Comparison of ENCODE assay signal across 10 mouse cellular contexts in the genomic region with DNA sequence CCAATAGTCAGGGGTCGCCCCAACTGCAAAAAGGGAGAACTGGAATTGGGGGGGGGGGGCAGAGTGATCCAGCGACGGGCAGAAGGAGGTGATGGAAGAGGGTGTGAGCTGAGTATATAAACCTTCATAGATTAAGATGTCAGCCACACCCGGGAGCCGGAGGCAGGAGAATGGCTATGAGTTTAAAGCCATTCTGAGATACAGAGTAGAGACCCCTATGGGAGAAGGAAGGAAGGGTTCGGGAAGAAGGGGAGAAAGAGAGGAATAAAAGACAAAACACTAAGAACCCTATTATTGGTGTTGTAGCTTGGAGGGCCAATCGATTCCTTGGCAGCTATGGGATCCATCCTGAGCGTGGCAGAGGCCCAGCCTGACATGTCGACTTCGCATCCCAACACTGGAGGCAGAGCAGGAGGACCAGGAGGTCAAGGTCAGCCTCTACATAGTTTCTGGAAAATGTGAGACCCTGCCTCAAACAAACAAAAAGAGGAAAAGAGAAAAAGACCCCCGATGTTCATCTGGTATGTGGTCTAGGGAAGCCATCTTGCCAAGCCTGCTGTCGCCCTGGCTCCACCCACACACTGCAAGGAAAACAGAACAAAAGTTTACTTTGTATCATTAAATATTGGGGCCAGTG. TPM values are rescaled to one million over a fixed set of nuclear protein-coding genes. Genes with fewer than 3 reads are reported as not detected.
DNase-seq lines count a peak whose midpoint lies in the region; ATAC-seq and TF ChIP-seq lines count a peak whose summit lies in the region.
"Had no signal": no experiment of that assay in that cellular context is flagged by ENCODE, and none has a peak within 500 bp of the region (broad histone marks: within the 10 kb centered on the region; RNA-seq: fewer than 3 reads in every experiment).

A gene (minus strand): TSS at position 24 of the 637 bp plus-strand sequence.

- no peak within 1 kb of the TSS for H3K27ac ChIP-seq in kidney, embryonic 15.5 days
- no peak within 1 kb of the TSS for H3K27ac ChIP-seq in embryonic facial prominence, embryonic 12.5 days
- H3K27ac ChIP-seq in intestine, embryonic 14.5 days (ENCODE audit: low read depth), result no peak within 1 kb of the TSS
- H3K27ac ChIP-seq in midbrain, embryonic 12.5 days (replicated peaks), result no peak within 1 kb of the TSS
- no peak within 1 kb of the TSS for H3K27ac ChIP-seq in kidney, adult 2 months (ENCODE audit: insufficient read depth, low read depth, low read length)

- peaks cover 52% of the 10 kb centered on the region for H3K27me3 ChIP-seq in kidney, embryonic 15.5 days
- H3K27me3 ChIP-seq in embryonic facial prominence, embryonic 12.5 days, result peaks cover 44% of the 10 kb centered on the region
- peaks cover 47% of the 10 kb centered on the region for H3K27me3 ChIP-seq in intestine, embryonic 14.5 days (replicated peaks; ENCODE audit: control insufficient read depth, insufficient read depth, low read length)
- H3K27me3 ChIP-seq in midbrain, embryonic 12.5 days, result peaks cover 54% of the 10 kb centered on the region
- H3K27me3 ChIP-seq in kidney, adult 2 months (replicated peaks; ENCODE audit: control insufficient read depth, insufficient read depth, low read length), result no peaks in the 10 kb centered on the region; the same call in 1 of the 2 replicates

- TF ChIP-seq POLR2A in kidney, adult 2 months (IDR thresholded peaks at IDR 0.05; ENCODE audit: low read depth, low read length), result no peak

- H3K9ac ChIP-seq in kidney, embryonic 15.5 days, result no peak within 1 kb of the TSS
- peak within 1 kb of the TSS; percentile 37 for H3K9ac ChIP-seq in embryonic facial prominence, embryonic 12.5 days
- no peak within 1 kb of the TSS for H3K9ac ChIP-seq in intestine, embryonic 14.5 days (ENCODE audit: low read length)
- H3K9ac ChIP-seq in midbrain, embryonic 12.5 days (replicated peaks), result peak within 1 kb of the TSS; percentile 68

- peaks cover 4% of the 10 kb centered on the region; the same call in 1 of the 2 replicates for H3K36me3 ChIP-seq in kidney, embryonic 15.5 days
- peaks cover 6% of the 10 kb centered on the region; the same call in 1 of the 2 replicates for H3K36me3 ChIP-seq in embryonic facial prominence, embryonic 12.5 days
- H3K36me3 ChIP-seq in intestine, embryonic 14.5 days (ENCODE audit: control insufficient read depth, insufficient read depth, low read length), result peaks cover 9% of the 10 kb centered on the region
- H3K36me3 ChIP-seq in midbrain, embryonic 12.5 days, result peaks cover 10% of the 10 kb centered on the region
- H3K36me3 ChIP-seq in kidney, adult 2 months (ENCODE audit: control insufficient read depth, insufficient read depth, low read length), result no peaks in the 10 kb centered on the region

- no peak for ATAC-seq in kidney, embryonic 15.5 days (replicated peaks; ENCODE audit: low FRiP score)
- no peak for ATAC-seq in embryonic facial prominence, embryonic 12.5 days (ENCODE audit: insufficient number of reproducible peaks, insufficient read depth, low FRiP score, low TSS enrichment)
- no peak for ATAC-seq in intestine, embryonic 14.5 days (replicated peaks; ENCODE audit: low FRiP score, low TSS enrichment, low read depth)
- no peak for ATAC-seq in midbrain, embryonic 12.5 days (ENCODE audit: low FRiP score, low read depth)
- ATAC-seq: Patski had no signal

- H3K4me1 ChIP-seq in kidney, embryonic 15.5 days, result peaks cover 10% of the 10 kb centered on the region
- peaks cover 5% of the 10 kb centered on the region; the same call in 1 of the 2 replicates for H3K4me1 ChIP-seq in embryonic facial prominence, embryonic 12.5 days
- H3K4me1 ChIP-seq in intestine, embryonic 14.5 days (replicated peaks; ENCODE audit: control insufficient read depth, insufficient read depth, low read length), result 0 out of 2 replicates have a peak, but pooled peaks cover 2% of the 10 kb centered on the region
- H3K4me1 ChIP-seq in midbrain, embryonic 12.5 days, result peaks cover 9% of the 10 kb centered on the region; the same call in 1 of the 2 replicates
- no peaks in the 10 kb centered on the region for H3K4me1 ChIP-seq in kidney, adult 2 months (ENCODE audit: control insufficient read depth, insufficient read depth, low read length)

- TF ChIP-seq CTCF in kidney, adult 2 months (conservative IDR thresholded peaks at IDR 0.05; ENCODE audit: insufficient read depth, insufficient read length, low read depth, low read length), result no peak

- 43% methylated on average over 12 of the region's 12 CpGs for WGBS in kidney, embryonic 15.5 days
- 49% methylated on average over 12 of the region's 12 CpGs for WGBS in embryonic facial prominence, embryonic 12.5 days
- WGBS in intestine, embryonic 14.5 days, result 48% methylated on average over 12 of the region's 12 CpGs
- 54% methylated on average over 12 of the region's 12 CpGs for WGBS in midbrain, embryonic 12.5 days
- WGBS in kidney, adult 2 months, result 49% methylated on average over 12 of the region's 12 CpGs

- DNase-seq in kidney, adult 8-10 months, result no peak
- no peak for DNase-seq in intestine, embryonic 14.5 days (ENCODE audit: low spot score)
- no peak for DNase-seq in MN1 (ENCODE audit: low spot score)
- no peak for DNase-seq in ovary, adult 18-20 months (ENCODE audit: low spot score)
- no peak for DNase-seq in kidney, adult 2 months

- H3K9me3 ChIP-seq in kidney, embryonic 15.5 days (replicated peaks), result no peaks in the 10 kb centered on the region
- no peaks in the 10 kb centered on the region for H3K9me3 ChIP-seq in embryonic facial prominence, embryonic 12.5 days
- no peaks in the 10 kb centered on the region for H3K9me3 ChIP-seq in intestine, embryonic 14.5 days (ENCODE audit: control insufficient read depth, low read length)
- no peaks in the 10 kb centered on the region for H3K9me3 ChIP-seq in midbrain, embryonic 12.5 days

- H3K4me2 ChIP-seq in kidney, embryonic 15.5 days, result peak within 1 kb of the TSS; percentile 64
- peak within 1 kb of the TSS; percentile 56 for H3K4me2 ChIP-seq in embryonic facial prominence, embryonic 12.5 days (replicated peaks)
- peak within 1 kb of the TSS; percentile 47 for H3K4me2 ChIP-seq in intestine, embryonic 14.5 days (ENCODE audit: low read length)
- peak within 1 kb of the TSS; percentile 79 for H3K4me2 ChIP-seq in midbrain, embryonic 12.5 days (replicated peaks)

- H3K4me3 ChIP-seq in kidney, embryonic 15.5 days (replicated peaks), result peak within 1 kb of the TSS; percentile 36
- peak within 1 kb of the TSS; percentile 30 for H3K4me3 ChIP-seq in embryonic facial prominence, embryonic 12.5 days
- H3K4me3 ChIP-seq in intestine, embryonic 14.5 days (ENCODE audit: low read depth, low read length), result peak within 1 kb of the TSS; percentile 20; the same call in 1 of the 2 replicates
- peak within 1 kb of the TSS; percentile 50 for H3K4me3 ChIP-seq in midbrain, embryonic 12.5 days
- H3K4me3 ChIP-seq in kidney, adult 2 months (ENCODE audit: insufficient read depth, low read depth, low read length), result no peak within 1 kb of the TSS
- H3K4me3 ChIP-seq: myocyte had no signal

RNA-seq across cellular contexts. Expression of the gene that starts here (rescaled TPM):
- polyA plus RNA-seq in kidney, embryonic 15.5 days (2015; fragmentation: Nextera tagmentation; extraction: Ambion mirVana), result 0.19 and 0.23 TPM in 2 replicates
- 1.9 and 2.1 TPM in 2 replicates for polyA plus RNA-seq in embryonic facial prominence, embryonic 12.5 days (2016; fragmentation: Nextera tagmentation; extraction: Ambion mirVana)
- polyA plus RNA-seq in intestine, embryonic 14.5 days (2014; fragmentation: Nextera tagmentation; extraction: Ambion mirVana), result 0.65 and 1.0 TPM in 2 replicates
- 11.3 and 13.4 TPM in 2 replicates for polyA plus RNA-seq in midbrain, embryonic 12.5 days (2016; fragmentation: Nextera tagmentation; extraction: Ambion mirVana)
- 0.04 and 0.25 TPM in 2 replicates for polyA plus RNA-seq in kidney, adult 2 months (2012; rRNA removed)

Comparison
In these comparisons a context has a peak if more than half of its experiments do, and no peak if none do; other contexts are left out.
1. H3K9ac ChIP-seq: peak in embryonic facial prominence, embryonic 12.5 days (single experiment) and midbrain, embryonic 12.5 days (single experiment); none in kidney, embryonic 15.5 days (single experiment) and intestine, embryonic 14.5 days (single experiment).
2. Peak in every context shown above with its lines, with median percentiles within 50 percentile points of each other: H3K4me2 ChIP-seq.